Mouse (Mus musculus) lung, adult 2 months (tissue): ENCODE measurements around the gene Babam2.

Experiments
- CTCF ChIP-seq: fragments of 200-500 bp; IDR thresholded peaks from 2 replicates; pipeline ENCODE4 v1.5.1; 2011; ENCODE audit warnings: mild to moderate bottlenecking, low read length, control low read depth; ENCODE audit not compliant: insufficient read depth
- POLR2A ChIP-seq: fragments of 200-500 bp; IDR thresholded peaks from 2 replicates; pipeline ENCODE4 v1.6.1; 2011; ENCODE audit warnings: low read depth, mild to moderate bottlenecking, control low read depth, low read length, borderline replicate concordance; ENCODE audit errors: extremely low read depth

GRCm38 (mm10) chr5:31835691-31836090, 138.2 kb downstream of the Babam2 start:
- no peak for TF ChIP-seq POLR2A
- TF ChIP-seq CTCF, result no peak
